Mouse (Mus musculus) liver, embryonic 12.5 days (tissue): ENCODE measurements around the gene Ip6k3. TPM values are rescaled to one million over a fixed set of nuclear protein-coding genes. Genes with fewer than 3 reads are reported as not detected.

Experiments
- ATAC-seq: fragments of 200-750 bp; cut with Nextera tagmentation; 2 replicates; pipeline ENCODE4 v1.8.0; 2017; ENCODE audit warnings: moderate number of reproducible peaks, mild to moderate bottlenecking, moderate library complexity
- H3K27ac ChIP-seq: fragments of 300-500 bp; sonication (generic); 2 replicates; pipeline ENCODE4 v1.5.1; 2016; ENCODE audit warnings: mild to moderate bottlenecking
- H3K27me3 ChIP-seq: fragments of 300-500 bp; sonication (generic); replicated peaks from 2 replicates; pipeline ENCODE4 v1.6.1; 2016; ENCODE audit warnings: mild to moderate bottlenecking, moderate library complexity
- H3K36me3 ChIP-seq: fragments of 300-500 bp; sonication (generic); 2 replicates; pipeline ENCODE4 v1.6.1; 2016; ENCODE audit warnings: mild to moderate bottlenecking, moderate library complexity
- H3K4me1 ChIP-seq: fragments of 300-500 bp; sonication (generic); 2 replicates; pipeline ENCODE4 v1.6.1; 2016
- H3K4me2 ChIP-seq: fragments of 300-500 bp; sonication (generic); 2 replicates; pipeline ENCODE4 v1.6.1; 2016; ENCODE audit warnings: mild to moderate bottlenecking, moderate library complexity
- H3K4me3 ChIP-seq: fragments of 300-500 bp; sonication (generic); 2 replicates; pipeline ENCODE4 v1.5.1; 2016; ENCODE audit warnings: mild to moderate bottlenecking, moderate library complexity
- H3K9ac ChIP-seq: fragments of 300-500 bp; sonication (generic); 2 replicates; pipeline ENCODE4 v1.6.1; 2016; ENCODE audit warnings: mild to moderate bottlenecking, moderate library complexity
- H3K9me3 ChIP-seq: fragments of 300-500 bp; sonication (generic); replicated peaks from 2 replicates; pipeline ENCODE4 v1.6.1; 2016; ENCODE audit warnings: mild to moderate bottlenecking, moderate library complexity
- WGBS: fragments of 180-500 bp; shearing (Covaris S2); methylation state at CpG from one replicate; pipeline ENCODE4 v1.1.7; 2016; ENCODE audit not compliant: insufficient replicate concordance; 5-methylcytosine and 5-hydroxymethylcytosine counted together
- polyA plus RNA-seq: library from polyadenylated mRNA; unstranded; fragments of >200 nt; fragmentation: Nextera tagmentation; extraction: Ambion mirVana; gene quantifications from 2 replicates; pipeline ENCODE4 v1.2.1, GENCODE M21; 2016

Gene Ip6k3
- polyA plus RNA-seq, 1 experiment from 2014 or later = 0.13 TPM

GRCm38 (mm10) chr17:27196206-27196605 lies 28.6 kb upstream of the Ip6k3 start:
- whole genome bisulfite sequencing = 84% methylated on average over 9 of the region's 9 CpGs
- Histone ChIP-seq H3K9ac (no peak overlapping the region), H3K27ac (peak overlapping the region; percentile 87; the same call in 1 of the 2 replicates), H3K4me1 (peaks cover 57% of the 10 kb centered on the region), H3K4me3 (no peak overlapping the region), H3K4me2 (no peak overlapping the region), H3K27me3 (no peaks in the 10 kb centered on the region), H3K9me3 (no peaks in the 10 kb centered on the region), H3K36me3 (peaks cover 100% of the 10 kb centered on the region)
- no peak for ATAC-seq

- no peaks in the 10 kb centered on the region for H3K9me3 ChIP-seq
- H3K4me2 ChIP-seq = peak overlapping the region; percentile 48
- ATAC-seq = peak; percentile 94
- peak overlapping the region; percentile 87 for H3K27ac ChIP-seq
- H3K4me1 ChIP-seq = peaks cover 46% of the 10 kb centered on the region
- peak overlapping the region; percentile 59 for H3K9ac ChIP-seq
- H3K4me3 ChIP-seq = no peak overlapping the region
- WGBS = 70% methylated on average over 20 of the region's 20 CpGs
- peaks cover 100% of the 10 kb centered on the region for H3K36me3 ChIP-seq
- no peaks in the 10 kb centered on the region for H3K27me3 ChIP-seq
Measured at GRCm38 (mm10) chr17:27194258-27195185, 26.9 kb upstream of the Ip6k3 start.

GRCm38 (mm10) chr17:27191804-27192203 lies 24.2 kb upstream of the Ip6k3 start:
- peaks cover 77% of the 10 kb centered on the region for H3K36me3 ChIP-seq
- H3K27ac ChIP-seq = no peak overlapping the region
- WGBS = 80% methylated on average over 5 of the region's 5 CpGs
- peaks cover 14% of the 10 kb centered on the region for H3K27me3 ChIP-seq
- no peak overlapping the region for H3K4me2 ChIP-seq
- H3K4me3 ChIP-seq = no peak overlapping the region
- H3K9ac ChIP-seq = no peak overlapping the region
- ATAC-seq = no peak
- no peaks in the 10 kb centered on the region for H3K9me3 ChIP-seq
- H3K4me1 ChIP-seq = peaks cover 46% of the 10 kb centered on the region

- Histone ChIP-seq H3K27ac (no peak overlapping the region), H3K9me3 (no peaks in the 10 kb centered on the region), H3K4me1 (peaks cover 42% of the 10 kb centered on the region), H3K4me2 (no peak overlapping the region), H3K4me3 (no peak overlapping the region), H3K36me3 (peaks cover 71% of the 10 kb centered on the region), H3K9ac (no peak overlapping the region), H3K27me3 (peaks cover 19% of the 10 kb centered on the region)
- 69% methylated on average over 6 of the region's 6 CpGs for WGBS
- no peak for ATAC-seq
Measured at GRCm38 (mm10) chr17:27191189-27191588, 23.6 kb upstream of the Ip6k3 start.

GRCm38 (mm10) chr17:27189640-27190216 lies 22.1 kb upstream of the Ip6k3 start:
- H3K27ac ChIP-seq = no peak overlapping the region; the same call in 1 of the 2 replicates
- peak; percentile 49; the same call in 1 of the 2 replicates for ATAC-seq
- H3K4me2 ChIP-seq = no peak overlapping the region
- no peaks in the 10 kb centered on the region for H3K9me3 ChIP-seq
- no peak overlapping the region for H3K4me3 ChIP-seq
- peaks cover 28% of the 10 kb centered on the region for H3K4me1 ChIP-seq
- peaks cover 19% of the 10 kb centered on the region for H3K27me3 ChIP-seq
- H3K36me3 ChIP-seq = peaks cover 56% of the 10 kb centered on the region
- WGBS = 44% methylated on average over 10 of the region's 10 CpGs
- H3K9ac ChIP-seq = no peak overlapping the region

GRCm38 (mm10) chr17:27188883-27189282 lies 21.3 kb upstream of the Ip6k3 start:
- peaks cover 26% of the 10 kb centered on the region for H3K4me1 ChIP-seq
- no peak for ATAC-seq
- no peak overlapping the region for H3K9ac ChIP-seq
- no peaks in the 10 kb centered on the region for H3K9me3 ChIP-seq
- peaks cover 19% of the 10 kb centered on the region for H3K27me3 ChIP-seq
- 75% methylated on average over 7 of the region's 9 CpGs for WGBS
- no peak overlapping the region for H3K27ac ChIP-seq
- H3K4me2 ChIP-seq = no peak overlapping the region
- peaks cover 47% of the 10 kb centered on the region for H3K36me3 ChIP-seq
- no peak overlapping the region for H3K4me3 ChIP-seq

GRCm38 (mm10) chr17:27187059-27187458 lies 19.5 kb upstream of the Ip6k3 start:
- H3K27me3 ChIP-seq = peaks cover 19% of the 10 kb centered on the region
- H3K36me3 ChIP-seq = peaks cover 29% of the 10 kb centered on the region
- no peak for ATAC-seq
- peaks cover 33% of the 10 kb centered on the region for H3K4me1 ChIP-seq
- 64% methylated on average over 5 of the region's 5 CpGs for WGBS
- no peak overlapping the region for H3K4me3 ChIP-seq
- no peak overlapping the region for H3K9ac ChIP-seq
- H3K9me3 ChIP-seq = no peaks in the 10 kb centered on the region
- no peak overlapping the region for H3K27ac ChIP-seq
- no peak overlapping the region for H3K4me2 ChIP-seq

GRCm38 (mm10) chr17:27186068-27186467 lies 18.5 kb upstream of the Ip6k3 start:
- no peak overlapping the region for H3K4me2 ChIP-seq
- WGBS = 80% methylated on average over 3 of the region's 3 CpGs
- peaks cover 42% of the 10 kb centered on the region for H3K4me1 ChIP-seq
- no peak overlapping the region for H3K4me3 ChIP-seq
- H3K9ac ChIP-seq = no peak overlapping the region
- no peak overlapping the region for H3K27ac ChIP-seq
- ATAC-seq = no peak
- peaks cover 19% of the 10 kb centered on the region for H3K36me3 ChIP-seq
- H3K27me3 ChIP-seq = peaks cover 19% of the 10 kb centered on the region
- no peaks in the 10 kb centered on the region for H3K9me3 ChIP-seq

- ATAC-seq = peak; percentile 64
- H3K4me1 ChIP-seq = peaks cover 46% of the 10 kb centered on the region
- peak overlapping the region; percentile 16 for H3K27ac ChIP-seq
- peaks cover 5% of the 10 kb centered on the region for H3K9me3 ChIP-seq
- 66% methylated on average over 12 of the region's 12 CpGs for WGBS
- H3K9ac ChIP-seq = no peak overlapping the region
- H3K4me2 ChIP-seq = peak overlapping the region; percentile 43
- no peak overlapping the region for H3K4me3 ChIP-seq
- H3K36me3 ChIP-seq = no peaks in the 10 kb centered on the region
- peaks cover 19% of the 10 kb centered on the region for H3K27me3 ChIP-seq
Measured at GRCm38 (mm10) chr17:27183667-27184292, 16.2 kb upstream of the Ip6k3 start.

GRCm38 (mm10) chr17:27182401-27182800 lies 14.8 kb upstream of the Ip6k3 start:
- H3K36me3 ChIP-seq = no peaks in the 10 kb centered on the region
- H3K4me1 ChIP-seq = peaks cover 57% of the 10 kb centered on the region
- peaks cover 9% of the 10 kb centered on the region for H3K9me3 ChIP-seq
- no peak overlapping the region for H3K4me2 ChIP-seq
- WGBS = 80% methylated on average over 5 of the region's 5 CpGs
- no peak overlapping the region for H3K27ac ChIP-seq
- no peak for ATAC-seq
- H3K27me3 ChIP-seq = peaks cover 11% of the 10 kb centered on the region
- H3K4me3 ChIP-seq = no peak overlapping the region
- no peak overlapping the region for H3K9ac ChIP-seq

- Histone ChIP-seq H3K4me3 (no peak overlapping the region), H3K9ac (no peak overlapping the region), H3K4me1 (peaks cover 57% of the 10 kb centered on the region), H3K27ac (0 out of 2 replicates have a peak overlapping the region, but pooled peaks have one; percentile 4), H3K27me3 (peaks cover 4% of the 10 kb centered on the region), H3K4me2 (no peak overlapping the region), H3K36me3 (no peaks in the 10 kb centered on the region), H3K9me3 (peaks cover 9% of the 10 kb centered on the region)
- 37% methylated on average over 3 of the region's 3 CpGs for WGBS
- peak; percentile 17; the same call in 1 of the 2 replicates for ATAC-seq
Measured at GRCm38 (mm10) chr17:27181666-27182065, 14.1 kb upstream of the Ip6k3 start.
